Mouse (Mus musculus) brain, embryonic 14.5 days (tissue): ENCODE results near the gene Large1. TPM values are rescaled to one million over a fixed set of nuclear protein-coding genes. Genes with fewer than 3 reads are reported as not detected.
"Not testable (repeated sequence)": the region's sequence is repeated elsewhere in the genome, so short reads cannot be mapped to it uniquely, and the experiment has no call there.

Source experiments
- DNase-seq: peaks from one replicate; pipeline ENCODE4 v3.0.0-alpha.2; 2011; ENCODE audit warnings: low read depth
- CTCF ChIP-seq: fragments of 200-500 bp; IDR thresholded peaks from 2 replicates; pipeline ENCODE4 v1.5.1; 2012; ENCODE audit warnings: inconsistent platforms, mild to moderate bottlenecking, moderate library complexity, borderline replicate concordance; ENCODE audit not compliant: insufficient read depth, insufficient read length; ENCODE audit errors: extremely low read depth
- POLR2A ChIP-seq: fragments of 200-500 bp; IDR thresholded peaks from 2 replicates; pipeline ENCODE4 v1.6.1; 2012; ENCODE audit warnings: mild to moderate bottlenecking, inconsistent platforms, borderline replicate concordance; ENCODE audit not compliant: poor library complexity, insufficient read depth, insufficient read length, severe bottlenecking; ENCODE audit errors: extremely low read depth
- polyA plus RNA-seq: library from polyadenylated mRNA; depleted of rRNA; stranded (reverse); fragments of >200 nt; gene quantifications from 2 replicates; pipeline ENCODE4 v1.2.3, GENCODE M21; 2012; rRNA removed

The Large1 gene
- 31.5 and 43.1 TPM in 2 replicates for polyA plus RNA-seq

DNA sequence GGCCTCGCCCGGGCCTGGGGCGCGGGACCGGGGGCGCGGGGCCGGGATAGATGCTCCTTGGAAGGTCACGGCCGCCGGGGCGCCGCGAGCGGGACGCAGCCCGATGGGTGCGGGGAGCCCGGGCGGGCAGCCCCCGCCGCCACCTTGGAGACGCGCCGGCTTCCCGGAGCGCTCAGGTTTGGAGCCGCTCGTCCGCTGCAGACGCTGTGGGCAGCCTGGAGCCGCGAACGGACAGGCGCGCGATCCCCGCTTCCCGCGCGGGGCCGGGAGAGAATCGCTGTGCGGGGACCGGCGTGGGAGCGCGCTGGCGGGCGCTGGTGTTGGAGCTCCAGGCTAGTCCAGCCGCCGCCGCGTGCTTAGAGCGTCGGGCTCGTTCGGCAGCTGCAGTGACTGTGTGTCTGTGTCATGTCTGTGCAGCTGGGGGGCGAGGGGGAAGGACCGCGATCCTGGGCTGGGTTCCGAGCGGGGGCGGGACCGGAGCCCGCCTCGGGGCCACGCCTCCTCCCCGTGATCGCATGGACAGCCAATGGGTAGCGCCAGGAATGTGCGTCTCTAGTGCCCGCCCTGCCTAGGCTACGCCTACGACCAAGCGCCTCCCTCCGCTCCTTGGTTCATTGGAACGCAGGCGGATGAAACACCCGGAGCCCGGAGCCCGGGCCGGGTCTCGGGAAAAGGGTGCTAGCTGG lies at the start of gene Large1:
Large1 (minus strand) TSS at position 433 of the 686 bp plus-strand sequence.
- peak; percentile 100 for DNase-seq
- TF ChIP-seq POLR2A (peak; percentile 75; the same call in 1 of the 2 replicates), CTCF (no peak)

DNA sequence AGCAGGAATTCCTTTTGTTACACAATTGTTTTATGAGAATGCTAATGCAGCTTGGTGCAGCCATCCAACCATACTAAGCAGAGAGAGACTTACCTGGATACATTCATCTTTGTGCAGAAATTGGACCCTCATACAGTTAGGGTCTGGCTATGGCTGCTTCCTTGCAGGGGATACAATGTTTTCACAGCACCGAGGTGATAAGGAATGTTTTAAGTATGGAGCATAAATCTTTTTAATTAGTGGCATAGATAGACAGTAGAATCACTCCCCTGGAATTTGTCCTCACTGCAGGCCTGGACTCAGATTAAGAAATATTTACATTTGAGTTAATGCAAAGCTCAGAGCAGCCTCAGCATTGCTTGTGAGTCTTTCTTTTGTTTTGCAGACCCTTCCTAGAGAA lies 47.0 kb upstream of the Large1 start:
- TF ChIP-seq POLR2A (no peak), CTCF (no peak)

DNA sequence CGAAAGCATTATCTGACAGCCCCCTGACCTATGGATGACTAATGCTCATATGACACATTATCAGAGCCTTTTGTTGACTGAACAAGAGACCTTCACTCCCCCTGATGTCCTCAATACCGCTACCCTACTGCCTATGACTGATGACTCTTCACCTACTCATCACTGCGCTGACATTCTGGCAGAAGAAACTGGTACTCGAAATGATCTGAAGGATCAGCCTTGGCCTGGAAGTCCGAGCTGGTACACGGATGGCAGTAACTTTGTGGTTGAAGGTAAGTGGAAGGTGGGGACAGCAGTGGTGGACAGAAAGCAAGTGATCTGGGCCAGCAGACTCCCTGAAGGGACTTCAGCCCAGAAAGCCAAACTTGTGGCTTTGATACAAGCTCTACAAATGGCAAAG lies 19.7 kb upstream of the Large1 start:
- DNase-seq = not testable (repeated sequence)

More for the DNA sequence above, 47.0 kb upstream of the Large1 start:
- DNase-seq = no peak

DNA sequence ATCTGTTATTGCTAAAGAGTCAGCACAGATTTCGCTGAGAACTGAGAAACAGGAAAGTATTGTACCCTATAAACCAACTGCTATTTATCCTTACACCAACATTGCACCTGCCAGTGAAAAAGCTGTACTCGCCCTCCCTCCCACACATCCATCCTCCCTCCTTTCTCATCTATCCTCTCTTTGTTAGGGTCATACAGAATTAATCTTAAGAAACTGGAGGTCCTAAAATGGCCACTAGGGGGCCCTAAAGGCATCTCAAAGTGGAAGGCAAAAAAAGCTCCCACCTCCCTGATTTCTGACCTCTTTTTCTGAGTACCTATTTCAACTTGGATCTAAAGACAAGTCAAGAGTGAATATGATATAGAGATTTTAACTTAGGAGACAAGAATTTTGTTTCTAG lies 2.6 kb upstream of the Large1 start:
- peak; percentile 92 for DNase-seq

DNA sequence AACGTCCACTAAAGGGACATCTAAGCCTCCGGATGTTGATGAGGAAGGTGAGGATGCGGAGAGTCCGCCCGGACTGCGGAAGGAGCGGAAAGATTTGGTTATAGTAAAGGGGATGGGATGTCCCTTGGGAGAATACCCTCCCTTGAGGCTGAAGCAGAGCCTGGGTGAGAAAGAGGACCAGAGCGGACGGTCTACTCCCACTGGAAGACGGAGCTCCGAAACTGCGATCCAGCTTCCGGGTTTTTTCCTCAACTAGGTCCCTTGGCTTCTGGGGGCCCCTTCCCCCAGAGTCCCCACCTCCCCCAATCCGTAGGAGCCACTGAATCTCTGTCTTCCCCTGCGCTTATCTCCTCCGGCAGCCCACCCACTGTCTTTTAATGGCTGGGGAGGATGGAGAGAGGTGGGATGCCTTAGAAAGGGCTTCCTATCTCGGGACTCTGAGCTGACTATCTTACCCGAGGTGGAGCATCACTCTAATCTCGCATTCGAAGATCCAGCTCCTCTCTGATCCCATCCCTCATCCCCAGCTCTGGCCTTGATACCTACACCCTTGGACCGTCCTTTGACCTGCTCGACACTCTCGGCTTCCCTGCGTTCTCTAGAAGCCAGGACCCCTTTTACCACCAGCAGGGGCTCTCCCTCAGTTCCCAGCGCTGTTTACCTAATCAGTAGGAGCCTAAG lies 1.0 kb upstream of the Large1 start:
- TF ChIP-seq POLR2A (0 out of 2 replicates have a peak, but pooled peaks have one; percentile 15), CTCF (peak; percentile 8; the same call in 1 of the 2 replicates)

More for the DNA sequence above, 2.6 kb upstream of the Large1 start:
- TF ChIP-seq CTCF = peak; percentile 61; the same call in 1 of the 2 replicates
- TF ChIP-seq POLR2A = no peak

DNA sequence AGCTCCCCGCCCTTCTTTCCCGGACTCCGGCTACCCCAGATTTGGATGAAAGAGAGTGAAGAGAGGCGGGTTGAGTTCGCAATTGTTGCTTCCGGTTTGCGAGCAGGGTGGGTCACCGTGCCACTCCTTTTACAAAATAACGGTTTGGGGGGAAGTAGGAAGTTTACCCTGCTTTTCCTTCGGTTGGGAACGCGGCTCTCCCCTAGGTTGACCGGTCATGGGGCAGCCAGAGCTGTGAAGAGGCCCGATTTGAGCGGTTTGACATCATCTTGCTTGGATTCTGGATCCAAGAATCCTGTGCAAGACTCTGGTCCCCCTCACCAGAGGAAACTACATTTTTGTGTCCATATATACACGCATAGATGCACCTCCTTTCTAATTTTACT lies 447 bp upstream of the Large1 start:
- no peak for TF ChIP-seq POLR2A
- no peak for TF ChIP-seq CTCF

More for the DNA sequence above, 1.0 kb upstream of the Large1 start:
- DNase-seq = peak; percentile 96

DNA sequence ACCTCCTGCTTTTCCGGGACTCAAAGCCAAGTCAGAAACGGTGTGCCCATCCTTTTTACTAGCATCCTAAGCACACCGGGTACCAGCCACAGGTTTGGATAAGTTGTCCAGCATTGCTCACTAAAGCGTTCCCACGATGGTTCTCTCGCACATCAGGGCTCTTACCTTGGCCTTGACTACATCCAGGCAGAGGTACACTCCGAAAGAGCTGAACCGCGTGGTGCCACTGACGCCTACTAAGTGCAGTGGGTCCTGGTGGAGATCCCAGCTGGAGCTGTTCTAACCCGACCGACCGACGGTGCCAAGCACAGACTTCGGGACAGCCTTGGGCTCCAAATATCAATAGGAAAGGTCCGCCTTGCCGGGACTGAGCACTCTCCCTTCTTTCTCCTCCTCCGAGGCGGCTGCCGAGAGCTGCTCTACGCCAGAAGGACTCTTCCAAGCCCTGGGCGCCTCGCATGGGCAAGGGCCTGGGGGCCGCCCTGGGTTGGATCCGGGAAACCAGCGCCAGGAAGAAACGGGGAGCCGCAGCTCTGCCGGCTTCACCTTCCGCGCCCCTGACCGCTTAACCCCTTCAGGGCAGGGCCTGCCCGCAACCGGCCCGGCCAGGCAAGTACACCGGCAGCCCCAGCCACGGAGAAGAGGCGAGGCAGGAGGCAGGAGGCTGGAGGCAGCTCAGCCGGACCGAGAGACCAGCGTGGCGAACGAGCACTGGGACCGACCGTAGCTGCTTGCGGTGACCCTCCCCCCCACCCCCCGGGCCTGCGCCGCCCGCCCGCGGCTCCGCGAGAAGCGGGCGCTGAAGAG lies 836 bp downstream of the Large1 start:
- TF ChIP-seq POLR2A = no peak
- no peak for TF ChIP-seq CTCF
- DNase-seq = peak; percentile 65

More for the DNA sequence above, 447 bp upstream of the Large1 start:
- no peak for DNase-seq

DNA sequence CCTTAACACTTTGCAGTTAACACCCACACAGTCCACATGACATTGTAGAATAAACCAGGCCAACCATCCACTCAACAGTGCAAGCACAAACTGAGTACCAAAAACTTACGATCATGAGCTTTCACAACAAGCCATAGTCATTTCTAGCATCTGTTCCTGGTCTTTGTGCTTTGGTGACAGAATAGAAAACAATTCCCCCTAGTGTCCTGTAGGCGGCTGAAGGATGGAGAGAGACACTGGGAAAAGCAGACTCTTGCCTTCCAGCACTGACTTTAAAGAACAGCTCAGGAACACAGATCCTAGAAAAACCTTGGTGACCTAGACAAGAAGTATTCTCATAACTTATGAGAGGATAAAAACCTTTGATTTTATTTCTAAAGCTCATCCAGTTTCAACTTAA lies 3.0 kb downstream of the Large1 start:
- TF ChIP-seq CTCF = peak; percentile 67; the same call in 1 of the 2 replicates
- no peak for TF ChIP-seq POLR2A
- peak; percentile 77 for DNase-seq

DNA sequence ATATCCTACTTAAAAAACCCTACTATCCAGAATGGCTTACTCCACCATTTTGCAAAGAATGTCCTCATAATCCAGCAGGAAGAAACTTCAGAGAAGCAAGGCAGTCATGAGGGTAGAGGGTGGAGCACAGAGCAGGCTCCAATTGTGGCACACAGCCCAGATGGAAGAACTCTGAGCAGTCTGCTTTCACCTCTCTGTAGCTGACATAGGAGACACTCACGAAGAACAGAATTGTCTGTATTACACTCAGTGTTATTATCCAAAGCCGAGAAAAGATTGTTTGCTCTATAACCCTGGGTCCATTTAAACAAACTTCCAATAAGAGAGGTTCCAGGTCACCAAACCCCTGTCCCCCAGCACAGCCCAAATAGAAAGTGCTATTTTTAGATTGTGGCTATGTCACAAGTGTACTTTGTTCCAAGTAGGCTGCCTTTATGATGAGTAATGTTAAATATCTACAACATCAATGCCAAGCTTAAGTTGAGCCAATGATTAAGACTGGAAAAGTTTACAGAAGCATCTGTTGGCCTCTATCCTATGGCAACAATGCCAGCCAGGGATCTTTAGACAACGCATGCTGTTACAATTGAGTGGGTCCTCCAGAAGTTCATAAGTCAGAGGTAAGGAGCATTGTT lies 10.5 kb downstream of the Large1 start:
- peak; percentile 8 for DNase-seq

DNA sequence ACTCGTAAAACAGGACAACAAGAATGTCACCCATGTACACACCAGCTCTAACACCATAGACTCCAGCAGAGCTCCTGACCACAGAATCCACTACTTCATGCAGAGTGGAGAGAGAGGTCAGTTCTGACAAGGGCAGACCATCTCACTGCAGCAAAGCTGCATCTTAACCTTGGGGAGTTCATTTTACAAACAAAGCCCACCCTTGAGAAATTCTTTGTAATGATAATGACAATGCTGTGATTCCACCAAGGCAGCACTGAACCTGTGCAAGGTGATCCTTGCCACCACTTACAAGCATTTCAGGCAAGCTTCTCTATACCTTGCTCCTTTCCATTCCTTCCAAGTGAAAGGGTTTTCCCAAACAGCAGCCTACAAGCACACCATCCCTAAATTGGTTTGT lies 16.5 kb downstream of the Large1 start:
- TF ChIP-seq CTCF = no peak
- no peak for TF ChIP-seq POLR2A

More for the DNA sequence above, 10.5 kb downstream of the Large1 start:
- TF ChIP-seq CTCF = no peak
- no peak for TF ChIP-seq POLR2A

DNA sequence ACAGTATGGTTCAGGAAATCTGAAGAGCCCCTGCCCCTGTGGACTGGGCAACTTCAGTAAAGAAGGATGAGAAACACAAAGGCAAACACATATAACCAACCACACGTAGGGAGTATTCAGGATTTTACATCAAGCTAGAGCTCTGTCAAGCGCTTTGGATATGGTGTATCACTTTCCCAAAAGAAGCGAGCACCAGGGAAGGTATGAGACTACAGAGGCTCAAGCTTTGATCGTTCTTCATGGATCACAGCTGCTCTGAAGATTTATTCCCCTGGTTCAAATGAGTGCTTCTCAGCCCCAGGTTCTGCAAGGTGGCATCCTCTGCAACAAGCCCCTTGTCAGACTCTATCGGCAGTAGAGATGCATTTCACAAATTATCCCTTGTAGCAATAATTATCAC lies 24.2 kb downstream of the Large1 start:
- TF ChIP-seq CTCF (no peak), POLR2A (no peak)
- DNase-seq = no peak

More for the DNA sequence above, 16.5 kb downstream of the Large1 start:
- DNase-seq = no peak
